Mouse (Mus musculus) v-Abl transformed pro-B cells (cell line): ENCODE data around the gene Hsd17b14.

Experiments used
- in situ Hi-C, 2 experiments: fragments of 400-800 bp; cut with MboI; formaldehyde crosslinking; loops; one replicate each; pipeline ENCODE4 v1.15.1; 2025; ENCODE audit not compliant: unreplicated experiment in 2 of 2

Gene Hsd17b14

DNA sequence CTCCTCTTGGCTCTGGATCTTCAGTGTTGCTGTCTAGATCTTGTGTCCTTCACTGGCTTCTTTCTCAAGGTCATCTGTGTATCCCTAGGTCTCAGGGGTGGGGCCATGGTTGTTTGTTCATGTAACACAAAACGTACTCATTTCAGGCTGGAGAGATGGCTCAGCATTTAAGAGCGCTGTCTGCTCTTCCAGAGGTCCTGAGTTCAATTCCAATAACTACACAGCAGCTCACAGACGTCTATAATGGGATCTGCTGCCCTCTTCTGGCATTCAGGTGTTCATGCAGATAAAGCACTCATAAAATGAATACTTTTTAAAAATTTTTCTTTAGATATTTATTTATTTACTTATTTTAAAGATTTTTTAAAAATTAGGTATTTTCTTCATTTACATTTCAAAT, 36.2 kb downstream of the Hsd17b14 start:
- in situ Hi-C loops: loop anchor here in 1 of 2 experiments (5.0 to 10.0 kb wide), 2 partner anchors 34 to 94 kb away; partner anchors contain the start of gene Ntn5

DNA sequence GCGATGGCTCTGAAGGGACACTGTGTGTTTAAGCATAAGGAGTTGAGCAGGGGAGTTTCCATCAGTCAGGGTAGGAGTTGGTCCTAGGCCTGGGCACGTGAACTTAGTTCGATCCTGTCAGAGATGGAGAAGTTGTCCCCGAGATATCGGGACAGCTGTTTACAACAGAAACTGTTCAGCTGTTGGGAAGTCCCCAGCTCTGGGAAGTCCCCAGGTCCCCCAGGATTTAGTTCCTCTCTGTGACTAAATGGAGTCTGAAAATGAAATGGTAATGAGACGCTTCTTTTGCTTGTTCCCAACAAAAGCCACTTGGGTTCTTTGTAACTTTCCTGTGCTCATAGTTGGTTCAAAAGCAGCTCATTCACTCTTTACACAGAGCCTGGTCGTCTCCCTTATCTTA, 37.2 kb downstream of the Hsd17b14 start:
- in situ Hi-C loops: loop anchor here in 1 of 2 experiments (5.0 to 10.0 kb wide), 2 partner anchors 35 to 93 kb away; partner anchors contain the start of gene Ntn5

DNA sequence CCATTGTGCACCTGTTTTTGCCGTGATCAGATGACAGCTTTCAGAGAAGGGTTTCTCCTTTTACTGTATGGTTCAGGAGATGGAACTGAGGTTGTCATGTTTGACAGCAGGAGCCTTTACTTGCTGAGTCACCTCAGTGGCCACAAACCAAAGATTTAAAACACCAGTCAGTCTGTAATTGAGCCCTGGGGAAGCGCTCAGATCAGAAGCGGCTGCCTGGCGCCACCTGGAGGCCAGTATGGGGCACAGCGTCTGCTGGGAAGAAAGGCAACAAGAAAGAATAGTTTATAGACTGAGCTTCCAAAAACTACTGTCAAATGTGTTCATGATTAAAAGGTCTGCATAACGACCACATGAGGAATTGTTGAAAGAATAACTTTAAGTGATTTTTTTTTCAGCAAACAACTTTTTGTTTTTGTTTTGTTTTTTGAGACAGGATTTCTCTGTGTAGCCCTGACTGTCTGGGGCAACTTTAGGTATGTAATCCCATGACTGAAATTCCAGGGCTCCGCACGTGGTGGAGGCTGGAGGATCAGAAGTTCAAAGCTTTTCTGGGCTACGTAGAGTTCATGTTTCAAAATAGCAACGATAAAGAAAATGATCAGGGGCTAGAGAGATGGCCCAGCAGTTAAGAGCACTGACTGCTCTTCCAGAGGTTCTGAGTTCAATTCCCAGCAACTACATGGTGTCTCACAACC, 38.6 kb downstream of the Hsd17b14 start:
- in situ Hi-C loops: loop anchor here in 1 of 2 experiments (5.0 to 10.0 kb wide), 2 partner anchors 36 to 92 kb away; partner anchors contain the start of gene Ntn5

DNA sequence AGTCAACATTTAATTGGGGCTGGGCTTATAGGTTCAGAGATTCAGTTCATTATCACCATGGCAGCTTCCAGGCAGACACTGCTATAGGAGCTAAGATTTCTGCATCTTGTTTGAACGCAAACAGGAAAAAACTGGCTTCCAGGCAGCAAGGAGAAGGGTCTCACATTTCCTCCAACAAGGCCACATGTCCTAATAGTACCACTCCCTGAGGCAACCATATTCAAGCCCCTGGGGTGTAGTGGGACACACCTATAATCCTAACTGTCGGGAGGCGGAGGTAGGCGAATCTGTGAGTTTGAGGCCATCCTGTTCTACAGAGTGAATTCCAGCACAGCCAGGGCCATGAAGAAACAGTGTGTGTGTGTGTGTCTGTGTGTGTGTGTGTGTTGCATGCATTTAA, 40.5 kb downstream of the Hsd17b14 start:
- in situ Hi-C loops: loop anchor here (5.0 to 10.0 kb wide), 2 partner anchors 33 to 90 kb away; partner anchors contain the start of gene Ntn5 (in 1 of the 2)

DNA sequence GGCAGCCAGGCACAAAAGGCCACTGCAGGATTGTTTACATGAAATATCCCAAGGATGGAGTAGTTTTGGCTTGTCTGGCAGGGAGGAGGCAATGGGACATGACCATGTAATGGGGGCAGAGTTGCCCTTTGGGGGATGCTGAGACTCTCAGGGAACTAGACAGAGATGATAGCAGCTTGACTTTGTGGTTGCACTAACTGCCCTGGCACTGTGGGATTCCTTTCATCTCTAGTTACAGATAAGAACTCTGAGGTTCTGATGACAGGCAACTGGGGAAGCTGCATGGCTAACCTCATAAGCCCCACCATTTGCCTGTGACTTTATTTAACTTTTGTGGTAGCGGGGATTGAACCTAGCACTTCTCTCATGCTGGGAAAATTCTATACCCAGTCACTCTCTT, 41.4 kb downstream of the Hsd17b14 start:
- in situ Hi-C loops: loop anchor here (5.0 to 10.0 kb wide), 2 partner anchors 34 to 89 kb away; partner anchors contain the start of gene Ntn5 (in 1 of the 2)

DNA sequence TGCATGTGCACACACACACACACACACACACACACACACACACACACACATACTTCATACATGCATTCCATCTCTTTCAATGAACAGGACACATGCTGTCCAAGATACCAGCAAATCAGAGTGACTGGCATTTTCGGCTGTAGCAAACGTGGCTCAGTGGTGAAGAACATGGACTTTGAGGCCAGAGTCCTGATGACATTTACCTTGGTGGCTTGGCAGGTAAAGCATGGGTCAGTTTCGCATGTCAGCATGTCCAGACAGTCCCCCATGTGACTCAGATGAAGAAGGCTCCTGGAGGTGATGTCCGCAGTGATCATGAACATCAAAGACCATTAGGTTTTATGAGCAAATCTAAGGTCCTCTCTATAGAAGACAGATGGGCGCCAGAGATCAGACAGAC, 42.3 kb downstream of the Hsd17b14 start:
- in situ Hi-C loops: loop anchor here (5.0 to 10.0 kb wide), 2 partner anchors 35 to 88 kb away; partner anchors contain the start of gene Ntn5 (in 1 of the 2)

DNA sequence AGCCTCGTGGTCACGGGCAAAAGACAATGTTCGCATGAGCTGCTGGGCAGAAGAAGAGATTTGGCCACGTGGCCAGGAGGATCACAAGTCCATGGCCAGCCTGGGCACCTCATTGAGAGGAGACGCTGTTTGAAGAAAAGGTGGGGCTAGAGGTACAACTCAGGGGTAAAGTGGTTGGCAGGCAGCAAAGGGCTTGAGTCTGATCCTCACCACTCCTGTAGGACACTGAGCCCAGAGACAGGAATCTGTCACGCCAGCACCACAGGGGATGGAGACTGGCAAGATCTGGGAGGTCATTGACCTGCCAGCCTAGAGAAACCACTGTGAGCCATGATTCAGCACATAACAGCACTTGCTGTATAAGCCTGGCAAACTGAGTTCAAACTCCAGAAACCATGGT, 42.8 kb downstream of the Hsd17b14 start:
- in situ Hi-C loops: loop anchor here (5.0 to 10.0 kb wide), 2 partner anchors 35 to 87 kb away; partner anchors contain the start of gene Ntn5 (in 1 of the 2)

DNA sequence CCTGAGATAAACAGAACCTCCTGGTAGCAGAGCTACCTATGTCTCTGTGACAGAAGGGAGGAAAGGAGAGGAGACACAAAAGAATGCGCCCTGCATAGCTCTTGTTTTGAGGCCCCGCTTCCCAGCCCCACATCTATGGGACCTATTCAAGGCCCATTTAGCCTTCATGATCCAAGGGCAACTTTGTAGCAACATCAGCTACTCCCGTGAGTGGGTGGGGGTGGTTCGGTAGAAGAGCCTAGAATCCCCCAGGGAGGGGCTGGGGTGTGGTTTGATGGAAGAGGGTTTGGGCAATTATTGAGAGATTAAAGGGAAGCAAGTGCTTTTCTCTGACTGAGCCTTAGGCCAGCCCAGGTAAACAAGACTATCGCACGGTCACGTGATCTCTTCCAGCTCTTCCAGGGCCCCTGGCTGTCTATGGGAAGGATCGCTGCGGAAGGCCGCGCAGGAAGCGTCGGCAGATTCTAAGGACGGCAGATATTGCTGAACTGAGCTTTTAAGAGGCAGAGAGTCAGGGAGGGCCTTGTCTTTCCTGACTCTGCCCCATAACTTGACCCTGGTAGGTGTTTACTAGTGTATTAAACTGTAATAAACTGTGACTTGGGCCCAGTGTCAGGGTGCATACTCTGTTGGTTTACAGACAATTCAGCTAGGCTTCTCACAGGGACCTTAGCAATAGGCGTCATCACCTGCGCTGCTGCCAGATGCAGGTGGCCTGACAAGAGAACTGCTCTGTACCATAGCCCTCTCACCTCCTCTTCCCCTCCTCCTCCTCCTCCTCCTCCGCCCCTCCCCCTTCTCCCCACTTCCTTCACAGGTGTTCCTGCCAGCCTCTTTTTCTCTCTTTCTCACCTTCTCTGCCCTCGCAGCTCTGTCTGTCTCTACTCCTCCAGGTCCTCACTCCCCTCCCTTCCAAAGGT, 44.5 kb downstream of the Hsd17b14 start:
- in situ Hi-C loops: loop anchor here (5.0 to 10.0 kb wide), 2 partner anchors 37 to 86 kb away; partner anchors contain the start of gene Ntn5 (in 1 of the 2)

DNA sequence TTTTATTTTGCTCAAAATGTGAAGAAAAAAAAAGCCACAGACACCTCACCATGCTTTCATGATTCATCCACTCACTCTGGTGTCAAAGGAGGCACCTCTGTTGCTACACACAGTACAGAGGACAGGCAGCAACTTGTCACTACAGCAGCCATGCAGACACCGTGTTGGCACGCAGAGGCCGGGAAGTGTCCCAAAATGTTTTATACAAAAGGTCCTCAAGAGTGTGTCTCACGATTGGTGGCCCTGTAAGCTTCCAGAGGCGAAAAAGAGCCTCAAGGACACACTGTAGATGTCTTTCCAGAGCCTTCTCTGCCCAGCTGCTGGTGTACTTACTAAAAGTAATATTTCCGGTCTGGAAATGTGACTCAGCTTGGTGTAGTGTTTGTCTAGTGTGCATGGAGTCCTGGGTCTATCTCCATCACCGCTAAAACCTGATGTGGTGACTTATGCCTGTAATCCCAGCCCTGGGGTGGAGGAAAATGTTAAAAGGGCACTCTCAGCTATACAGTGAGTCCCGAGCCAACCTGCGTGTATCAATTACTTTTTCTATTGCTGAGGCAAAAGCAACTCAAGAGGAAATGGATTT, 51.1 kb downstream of the Hsd17b14 start:
- in situ Hi-C loops: no loop called here

DNA sequence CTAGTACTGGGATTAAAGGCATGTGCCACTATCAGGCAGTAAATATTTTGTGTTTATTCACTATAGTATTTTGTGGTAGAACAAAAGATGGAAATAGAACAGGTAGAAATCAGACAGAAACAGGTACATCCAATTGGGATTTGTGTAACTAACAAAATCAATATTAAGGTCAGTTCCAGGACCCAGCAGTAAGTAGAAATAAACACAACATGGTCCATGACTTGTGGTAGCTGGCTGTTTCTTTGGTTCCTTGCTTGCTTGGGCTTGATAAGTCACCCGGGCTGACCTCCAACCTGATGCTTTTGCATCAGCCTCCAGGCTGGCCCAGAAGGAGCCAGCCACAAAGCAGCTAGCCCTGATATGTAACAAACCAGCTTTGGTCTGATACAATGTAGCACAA, 54.8 kb downstream of the Hsd17b14 start:
- in situ Hi-C loops: no loop called here

DNA sequence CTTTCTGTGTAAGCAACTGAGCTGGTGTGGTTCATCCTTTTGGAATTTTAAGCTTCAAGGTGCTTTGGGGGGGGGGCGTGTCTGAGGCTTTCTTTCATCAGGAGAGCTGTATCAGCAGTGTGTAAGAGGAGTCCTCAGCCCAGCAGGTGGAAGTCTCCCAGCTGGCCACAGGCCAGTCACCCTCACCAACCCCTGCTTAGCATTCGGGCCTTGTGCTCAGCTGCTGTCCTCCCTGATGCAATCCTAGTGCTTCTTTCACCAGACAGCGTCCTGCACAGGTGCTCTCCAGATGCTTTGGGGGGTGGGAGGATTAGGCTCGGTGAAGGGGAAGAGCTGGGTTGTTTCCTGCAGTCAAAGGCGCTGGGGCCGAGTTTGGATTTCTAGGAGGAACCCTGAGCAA, 61.6 kb downstream of the Hsd17b14 start:
- in situ Hi-C loops: no loop called here

DNA sequence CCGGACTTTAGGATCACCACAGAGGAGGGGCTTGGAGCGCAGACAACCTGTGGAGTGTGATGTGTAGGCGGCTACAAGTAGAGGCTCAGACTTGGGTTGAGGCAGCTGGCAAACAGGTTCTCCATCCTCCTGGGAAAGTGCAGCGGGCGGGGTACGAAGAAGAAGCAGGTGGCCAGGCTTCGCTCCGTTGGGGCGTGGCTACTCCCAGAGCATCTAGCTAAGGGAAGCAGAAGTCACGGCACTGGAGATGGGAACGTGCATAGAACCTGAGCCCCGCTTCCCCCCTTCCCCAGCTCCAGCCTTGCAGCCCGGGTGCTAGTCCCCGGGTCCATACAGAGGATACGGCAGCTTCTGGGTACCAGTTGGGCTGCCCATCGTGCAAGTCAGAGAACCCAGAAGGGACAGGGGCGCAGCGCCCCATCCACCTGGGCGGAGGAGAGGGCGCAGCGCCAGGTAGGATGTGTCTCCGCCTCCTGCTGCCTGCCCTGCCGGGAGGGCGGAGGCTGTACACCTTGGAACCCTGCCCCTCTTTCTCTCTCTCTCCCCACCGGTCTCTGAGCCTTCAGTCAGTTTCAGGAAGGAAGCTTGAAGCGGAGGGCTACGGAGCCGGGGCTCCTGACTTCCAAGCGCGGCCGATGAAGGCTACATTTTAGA, 62.5 kb downstream of the Hsd17b14 start, which contains the start of gene Fut1:
Fut1 (plus strand) TSS at position 248 of the 654 bp plus-strand sequence.
- in situ Hi-C loops: no loop called here
